ENCODE assay signal across 8 mouse cellular contexts in genomic region chr8:50293501-50293900, GRCm38 (mm10).
DNase-seq lines count a peak whose midpoint lies in the region; ATAC-seq and TF ChIP-seq lines count a peak whose summit lies in the region.

No protein-coding gene starts in this region.

- no peak overlapping the region for H3K4me3 ChIP-seq in ES-Bruce4 (ENCODE audit: low read depth, low read length)
- no peak overlapping the region for H3K4me3 ChIP-seq in kidney, embryonic 15.5 days (replicated peaks)
- H3K4me3 ChIP-seq in limb, embryonic 15.5 days, result no peak overlapping the region

- peak; percentile 12 for TF ChIP-seq CTCF in ES-Bruce4 (IDR thresholded peaks at IDR 0.05; ENCODE audit: low read depth, low read length)

- no peaks in the 10 kb centered on the region; the same call in 1 of the 2 replicates for H3K27me3 ChIP-seq in ES-Bruce4 (ENCODE audit: control insufficient read depth, insufficient read depth, low read length, poor library complexity, severe bottlenecking)
- no peaks in the 10 kb centered on the region for H3K27me3 ChIP-seq in kidney, embryonic 15.5 days
- no peaks in the 10 kb centered on the region for H3K27me3 ChIP-seq in limb, embryonic 15.5 days

- no peak for TF ChIP-seq POLR2A in ES-Bruce4 (IDR thresholded peaks at IDR 0.05; ENCODE audit: insufficient read depth, low read length)

- H3K9ac ChIP-seq in ES-Bruce4 (ENCODE audit: low read depth, poor library complexity, severe bottlenecking), result no peak overlapping the region
- no peak overlapping the region for H3K9ac ChIP-seq in kidney, embryonic 15.5 days
- no peak overlapping the region for H3K9ac ChIP-seq in limb, embryonic 15.5 days

- peak; percentile 99 for ATAC-seq in frontal cortex, adult (ENCODE audit: low TSS enrichment)
- peak; percentile 83 for ATAC-seq in kidney, embryonic 15.5 days (replicated peaks; ENCODE audit: low FRiP score)
- 0 out of 2 replicates have a peak, but pooled peaks have one; percentile 30 for ATAC-seq in limb, embryonic 15.5 days (ENCODE audit: insufficient number of reproducible peaks, low FRiP score, low TSS enrichment, low read depth)

- peak; percentile 88 for DNase-seq in 3T3-L1 (ENCODE audit: low read depth, low spot score)
- DNase-seq in cerebellum, adult 8-10 months, result peak; percentile 51
- peak; percentile 99 for DNase-seq in retina, embryonic 14.5 days (ENCODE audit: low spot score)
- no peak for DNase-seq in B cell, adult 2 months

- no peak for TF ChIP-seq EP300 in ES-Bruce4 (IDR thresholded peaks at IDR 0.05; ENCODE audit: insufficient read depth, low read depth, low read length)

- H3K4me1 ChIP-seq in ES-Bruce4 (ENCODE audit: control insufficient read depth, insufficient read depth, low read length), result no peaks in the 10 kb centered on the region
- 0 out of 2 replicates have a peak, but pooled peaks cover 3% of the 10 kb centered on the region for H3K4me1 ChIP-seq in kidney, embryonic 15.5 days
- H3K4me1 ChIP-seq in limb, embryonic 15.5 days, result no peaks in the 10 kb centered on the region

- H3K27ac ChIP-seq in ES-Bruce4 (ENCODE audit: insufficient read depth, low read length), result no peak overlapping the region
- H3K27ac ChIP-seq in kidney, embryonic 15.5 days, result no peak overlapping the region
- no peak overlapping the region for H3K27ac ChIP-seq in limb, embryonic 15.5 days

- H3K4me2 ChIP-seq in kidney, embryonic 15.5 days, result no peak overlapping the region
- H3K4me2 ChIP-seq in limb, embryonic 15.5 days, result no peak overlapping the region

- no peaks in the 10 kb centered on the region for H3K9me3 ChIP-seq in ES-Bruce4 (replicated peaks; ENCODE audit: control insufficient read depth, insufficient read depth, low read length, poor library complexity, severe bottlenecking)
- no peaks in the 10 kb centered on the region for H3K9me3 ChIP-seq in kidney, embryonic 15.5 days (replicated peaks)
- H3K9me3 ChIP-seq in limb, embryonic 15.5 days, result no peaks in the 10 kb centered on the region

- 9% methylated on average over 4 of the region's 4 CpGs for WGBS in kidney, embryonic 15.5 days
- WGBS in limb, embryonic 15.5 days, result 2% methylated on average over 4 of the region's 4 CpGs

- H3K36me3 ChIP-seq in ES-Bruce4 (ENCODE audit: control insufficient read depth, insufficient read depth, low read length, poor library complexity, severe bottlenecking), result no peaks in the 10 kb centered on the region
- H3K36me3 ChIP-seq in kidney, embryonic 15.5 days, result no peaks in the 10 kb centered on the region
- no peaks in the 10 kb centered on the region for H3K36me3 ChIP-seq in limb, embryonic 15.5 days

Comparison
In these comparisons a context has a peak if more than half of its experiments do, and no peak if none do; other contexts are left out.
1. DNase-seq: peak in 3T3-L1 (single experiment), cerebellum, adult 8-10 months (single experiment) and retina, embryonic 14.5 days (single experiment); none in B cell, adult 2 months (0 of 2).
2. ATAC-seq: peak in every context shown above with its lines; median percentile 99 in frontal cortex, adult; 83 in kidney, embryonic 15.5 days; 30 in limb, embryonic 15.5 days.